Mouse (Mus musculus): ENCODE results near the gene Rassf1. TPM values are rescaled to one million over a fixed set of nuclear protein-coding genes. Genes with fewer than 3 reads are reported as not detected.

Gene Rassf1
- total RNA-seq, 1 experiment, result 41.4 TPM

- H3K4me1 ChIP-seq (ENCODE audit: control insufficient read depth in 2 of 2, insufficient read depth in 2 of 2, low read length in 2 of 2, poor library complexity in 1 of 2), result peaks cover 2 to 21% of the 10 kb centered on the region in 2 experiments; a peak in 1 of 4 replicates
- H3K9ac ChIP-seq (ENCODE audit: insufficient read depth, low read depth, low read length, poor library complexity, severe bottlenecking), result peak within 1 kb of the TSS; percentile 61
- no peak for DNase-seq (ENCODE audit: low read depth, low spot score)
- H3K36me3 ChIP-seq (ENCODE audit: control insufficient read depth, insufficient read depth, low read length, poor library complexity, severe bottlenecking), result no peaks in the 10 kb centered on the region; the same call in 1 of the 2 replicates
- no peaks in the 10 kb centered on the region for H3K9me3 ChIP-seq (ENCODE audit: control insufficient read depth, insufficient read depth, low read depth, low read length)
- in situ Hi-C loops (cut with MboI; ENCODE audit: low sequenced_read_pairs in 2 of 2, unreplicated experiment in 2 of 2), result no loop called here
- peak within 1 kb of the TSS; percentile 65 to 76 for H3K4me3 ChIP-seq (ENCODE audit: insufficient read depth in 1 of 2, low read depth in 1 of 2, low read length in 2 of 2, poor library complexity in 1 of 2, severe bottlenecking in 1 of 2)
- TF ChIP-seq HCFC1 (IDR thresholded peaks at IDR 0.05; ENCODE audit: borderline replicate concordance, insufficient read depth, low read length) (no peak), ZNF384 (IDR thresholded peaks at IDR 0.05; ENCODE audit: low read depth, low read length) (no peak), CHD2 (IDR thresholded peaks at IDR 0.05; ENCODE audit: low read depth, low read length) (no peak), MAFK (IDR thresholded peaks at IDR 0.05; ENCODE audit: insufficient read depth, low read depth, low read length) (no peak), ZC3H11A (IDR thresholded peaks at IDR 0.05; ENCODE audit: borderline replicate concordance, low read depth, low read length) (no peak)
- H3K27ac ChIP-seq (ENCODE audit: insufficient read depth, low read depth, low read length, poor library complexity, severe bottlenecking), result peak within 1 kb of the TSS; percentile 51
Measured at GRCm38 (mm10) chr9:107580501-107581317, 29.4 kb downstream of the Rassf1 start, which contains the start of gene Hyal3. Gene Hyal3, plus strand, starts transcription at chr9:107580818.

- Histone ChIP-seq H3K9ac (ENCODE audit: insufficient read depth, low read depth, low read length, poor library complexity, severe bottlenecking) (no peak overlapping the region), H3K27ac (ENCODE audit: insufficient read depth, low read depth, low read length, poor library complexity, severe bottlenecking) (no peak overlapping the region), H3K36me3 (ENCODE audit: control insufficient read depth, insufficient read depth, low read length, poor library complexity, severe bottlenecking) (no peaks in the 10 kb centered on the region; the same call in 1 of the 2 replicates), H3K4me1 (ENCODE audit: control insufficient read depth in 2 of 2, insufficient read depth in 2 of 2, low read length in 2 of 2, poor library complexity in 1 of 2) (peaks cover 2 to 17% of the 10 kb centered on the region in 2 experiments; a peak in 1 of 4 replicates), H3K9me3 (ENCODE audit: control insufficient read depth, insufficient read depth, low read depth, low read length) (no peaks in the 10 kb centered on the region), H3K4me3 (ENCODE audit: insufficient read depth in 1 of 2, low read depth in 1 of 2, low read length in 2 of 2, poor library complexity in 1 of 2, severe bottlenecking in 1 of 2) (no peak overlapping the region)
- no peak for DNase-seq (ENCODE audit: low read depth, low spot score)
- in situ Hi-C loops (cut with MboI; ENCODE audit: low sequenced_read_pairs in 2 of 2, unreplicated experiment in 2 of 2), result no loop called here
- no peak for TF ChIP-seq HCFC1 (IDR thresholded peaks at IDR 0.05; ENCODE audit: borderline replicate concordance, insufficient read depth, low read length)
- no peak for TF ChIP-seq ZC3H11A (IDR thresholded peaks at IDR 0.05; ENCODE audit: borderline replicate concordance, low read depth, low read length)
Measured at GRCm38 (mm10) chr9:107581584-107581983, 30.2 kb downstream of the Rassf1 start.

- in situ Hi-C loops (cut with MboI; ENCODE audit: low sequenced_read_pairs in 2 of 2, unreplicated experiment in 2 of 2), result no loop called here
- H3K36me3 ChIP-seq (ENCODE audit: control insufficient read depth, insufficient read depth, low read length, poor library complexity, severe bottlenecking), result no peaks in the 10 kb centered on the region; the same call in 1 of the 2 replicates
- peaks cover 2 to 13% of the 10 kb centered on the region in 2 experiments; a peak in 1 of 4 replicates for H3K4me1 ChIP-seq (ENCODE audit: control insufficient read depth in 2 of 2, insufficient read depth in 2 of 2, low read length in 2 of 2, poor library complexity in 1 of 2)
- TF ChIP-seq MAFK (IDR thresholded peaks at IDR 0.05; ENCODE audit: insufficient read depth, low read depth, low read length) (no peak), ZNF384 (IDR thresholded peaks at IDR 0.05; ENCODE audit: low read depth, low read length) (no peak), CHD2 (IDR thresholded peaks at IDR 0.05; ENCODE audit: low read depth, low read length) (no peak), ZC3H11A (IDR thresholded peaks at IDR 0.05; ENCODE audit: borderline replicate concordance, low read depth, low read length) (no peak), HCFC1 (IDR thresholded peaks at IDR 0.05; ENCODE audit: borderline replicate concordance, insufficient read depth, low read length) (no peak)
- no peak overlapping the region for H3K27ac ChIP-seq (ENCODE audit: insufficient read depth, low read depth, low read length, poor library complexity, severe bottlenecking)
- no peak for DNase-seq (ENCODE audit: low read depth, low spot score)
- no peaks in the 10 kb centered on the region for H3K9me3 ChIP-seq (ENCODE audit: control insufficient read depth, insufficient read depth, low read depth, low read length)
- no peak overlapping the region for H3K4me3 ChIP-seq (ENCODE audit: insufficient read depth in 1 of 2, low read depth in 1 of 2, low read length in 2 of 2, poor library complexity in 1 of 2, severe bottlenecking in 1 of 2)
- no peak overlapping the region for H3K9ac ChIP-seq (ENCODE audit: insufficient read depth, low read depth, low read length, poor library complexity, severe bottlenecking)
Measured at GRCm38 (mm10) chr9:107582509-107583062, 31.2 kb downstream of the Rassf1 start.

- in situ Hi-C loops (cut with MboI; ENCODE audit: low sequenced_read_pairs in 2 of 2, unreplicated experiment in 2 of 2), result no loop called here
Measured at GRCm38 (mm10) chr9:107583174-107583573, 31.8 kb downstream of the Rassf1 start.

More at GRCm38 (mm10) chr9:107583174-107583573, 31.8 kb downstream of the Rassf1 start:
- no peak overlapping the region for H3K9ac ChIP-seq (ENCODE audit: insufficient read depth, low read depth, low read length, poor library complexity, severe bottlenecking)
- H3K36me3 ChIP-seq (ENCODE audit: control insufficient read depth, insufficient read depth, low read length, poor library complexity, severe bottlenecking), result no peaks in the 10 kb centered on the region; the same call in 1 of the 2 replicates
- TF ChIP-seq HCFC1 (IDR thresholded peaks at IDR 0.05; ENCODE audit: borderline replicate concordance, insufficient read depth, low read length) (no peak), MAFK (IDR thresholded peaks at IDR 0.05; ENCODE audit: insufficient read depth, low read depth, low read length) (no peak), CHD2 (IDR thresholded peaks at IDR 0.05; ENCODE audit: low read depth, low read length) (no peak), ZC3H11A (IDR thresholded peaks at IDR 0.05; ENCODE audit: borderline replicate concordance, low read depth, low read length) (no peak), ZNF384 (IDR thresholded peaks at IDR 0.05; ENCODE audit: low read depth, low read length) (no peak)
- DNase-seq (ENCODE audit: low read depth, low spot score), result no peak
- H3K4me3 ChIP-seq (ENCODE audit: insufficient read depth in 1 of 2, low read depth in 1 of 2, low read length in 2 of 2, poor library complexity in 1 of 2, severe bottlenecking in 1 of 2), result no peak overlapping the region
- no peaks in the 10 kb centered on the region for H3K9me3 ChIP-seq (ENCODE audit: control insufficient read depth, insufficient read depth, low read depth, low read length)
- no peak overlapping the region for H3K27ac ChIP-seq (ENCODE audit: insufficient read depth, low read depth, low read length, poor library complexity, severe bottlenecking)
- peaks cover 2 to 13% of the 10 kb centered on the region in 2 experiments; a peak in 2 of 4 replicates for H3K4me1 ChIP-seq (ENCODE audit: control insufficient read depth in 2 of 2, insufficient read depth in 2 of 2, low read length in 2 of 2, poor library complexity in 1 of 2)

Data from ES-E14 (cell line).